Mouse (Mus musculus): ENCODE data around the gene Tmem168.

GRCm38 (mm10) chr6:13582075-13582474, 25.8 kb downstream of the Tmem168 start:
- no peak for TF ChIP-seq POLR2A (IDR thresholded peaks at IDR 0.05; ENCODE audit: low read depth, low read length)
- no peak for TF ChIP-seq CTCF (IDR thresholded peaks at IDR 0.05; ENCODE audit: extremely low read depth, insufficient read length, insufficient replicate concordance, low read depth, low read length)
